Mouse (Mus musculus) layer of hippocampus, postnatal 25 days (tissue): ENCODE results near the gene Fcamr. TPM values are rescaled to one million over a fixed set of nuclear protein-coding genes. Genes with fewer than 3 reads are reported as not detected.

Experiments used
- DNase-seq, 2 experiments: peaks; one replicate each; pipeline ENCODE4 v3.0.0; 2022; ENCODE audit warnings: mixed read lengths in 2 of 2, low spot score in 1 of 2; ENCODE audit errors: extremely low spot score in 1 of 2
- total RNA-seq, 2 experiments: library from RNA; stranded (reverse); gene quantifications; 2 replicates each; pipeline ENCODE4 v1.2.3; 2021

Gene Fcamr
- total RNA-seq, 2 experiments from 2014 or later, result not detected

GRCm38 (mm10) chr1:130799399-130799798 is 1.3 kb upstream of the Fcamr start:
- DNase-seq, result no peak

GRCm38 (mm10) chr1:130801511-130801910 is 809 bp downstream of the Fcamr start:
- DNase-seq, result no peak

GRCm38 (mm10) chr1:130802976-130803375 is 2.3 kb downstream of the Fcamr start:
- DNase-seq, result no peak

GRCm38 (mm10) chr1:130804279-130804678 is 3.6 kb downstream of the Fcamr start:
- DNase-seq, result no peak

DNA sequence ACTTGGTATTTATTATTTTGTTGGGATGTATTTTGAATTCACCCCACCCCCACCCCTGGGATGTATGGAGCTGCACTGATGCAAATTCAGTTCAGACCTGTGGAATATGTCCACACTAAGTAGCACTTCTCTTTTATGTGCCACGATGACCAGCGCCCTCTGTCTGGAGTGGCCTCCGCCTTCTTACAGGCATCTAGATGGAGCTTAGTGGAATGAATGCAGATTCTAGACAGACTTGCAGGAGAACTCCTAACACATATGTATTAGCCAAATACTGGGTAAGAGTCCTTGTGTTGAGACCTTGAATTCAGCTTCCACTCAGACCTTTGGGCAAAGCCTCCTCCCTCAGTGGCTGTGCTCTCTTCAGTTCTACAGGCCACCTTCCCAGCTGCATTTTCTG is 10.2 kb downstream of the Fcamr start:
- DNase-seq, result no peak

GRCm38 (mm10) chr1:130811316-130811715 is 10.6 kb downstream of the Fcamr start:
- DNase-seq, result no peak

- no peak for DNase-seq
Measured at GRCm38 (mm10) chr1:130819737-130820136, 19.0 kb downstream of the Fcamr start.

- no peak for DNase-seq
Measured at GRCm38 (mm10) chr1:130820316-130821148, 19.8 kb downstream of the Fcamr start.

- DNase-seq, result no peak
Measured at GRCm38 (mm10) chr1:130821149-130821471, 20.4 kb downstream of the Fcamr start.

- no peak for DNase-seq
Measured at GRCm38 (mm10) chr1:130821911-130822625, 21.4 kb downstream of the Fcamr start.

- DNase-seq, result no peak
Measured at GRCm38 (mm10) chr1:130826448-130826847, 25.7 kb downstream of the Fcamr start, which contains the start of gene Pigr. Gene Pigr (plus strand): TSS chr1:130826684.

- DNase-seq, result no peak
Measured at GRCm38 (mm10) chr1:130828656-130829055, 28.0 kb downstream of the Fcamr start.

GRCm38 (mm10) chr1:130829906-130830830 is 29.5 kb downstream of the Fcamr start:
- no peak for DNase-seq

DNA sequence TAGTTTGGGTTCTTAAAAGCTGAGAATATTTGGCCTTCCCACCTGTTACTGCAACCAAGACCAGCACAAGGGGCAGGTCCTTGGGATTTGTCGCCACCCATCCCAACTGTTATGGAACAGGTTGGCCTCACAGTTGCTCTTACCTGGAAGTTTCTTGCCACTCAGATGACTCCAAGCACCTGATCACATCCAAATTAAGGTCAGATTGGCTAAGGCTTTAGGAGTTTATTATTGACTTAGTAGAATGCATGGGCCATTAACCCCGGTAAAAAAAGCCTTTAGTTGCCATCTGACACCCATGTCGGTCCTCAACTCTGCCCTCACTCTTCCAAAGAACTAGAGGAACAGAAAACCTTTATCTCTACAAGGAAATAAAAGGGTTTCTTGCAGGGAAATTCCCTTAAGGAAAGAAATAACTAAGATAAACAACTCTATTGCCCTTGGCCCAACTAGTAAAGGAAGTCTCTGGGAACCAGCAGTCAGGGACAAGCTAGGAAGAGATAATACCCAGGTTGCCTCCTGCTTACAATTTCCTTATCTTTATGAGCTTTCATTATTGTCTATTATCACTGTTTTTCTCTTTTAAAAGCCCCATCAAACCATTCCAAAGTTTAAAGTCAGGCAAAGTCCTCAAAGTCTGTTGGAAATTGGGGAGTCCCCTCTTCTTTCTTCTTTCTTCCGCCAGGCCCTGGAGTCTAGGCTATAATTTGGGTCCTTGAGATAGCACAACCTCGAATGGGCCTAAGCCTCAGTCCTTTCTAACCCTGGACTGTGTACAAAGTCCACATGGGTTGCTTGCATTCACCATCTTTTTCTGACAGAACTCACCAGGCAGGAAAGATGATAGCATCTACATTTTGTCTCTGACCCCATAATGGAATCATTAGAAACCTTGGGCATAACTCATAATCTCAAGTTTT is 31.8 kb downstream of the Fcamr start:
- DNase-seq, result no peak

DNA sequence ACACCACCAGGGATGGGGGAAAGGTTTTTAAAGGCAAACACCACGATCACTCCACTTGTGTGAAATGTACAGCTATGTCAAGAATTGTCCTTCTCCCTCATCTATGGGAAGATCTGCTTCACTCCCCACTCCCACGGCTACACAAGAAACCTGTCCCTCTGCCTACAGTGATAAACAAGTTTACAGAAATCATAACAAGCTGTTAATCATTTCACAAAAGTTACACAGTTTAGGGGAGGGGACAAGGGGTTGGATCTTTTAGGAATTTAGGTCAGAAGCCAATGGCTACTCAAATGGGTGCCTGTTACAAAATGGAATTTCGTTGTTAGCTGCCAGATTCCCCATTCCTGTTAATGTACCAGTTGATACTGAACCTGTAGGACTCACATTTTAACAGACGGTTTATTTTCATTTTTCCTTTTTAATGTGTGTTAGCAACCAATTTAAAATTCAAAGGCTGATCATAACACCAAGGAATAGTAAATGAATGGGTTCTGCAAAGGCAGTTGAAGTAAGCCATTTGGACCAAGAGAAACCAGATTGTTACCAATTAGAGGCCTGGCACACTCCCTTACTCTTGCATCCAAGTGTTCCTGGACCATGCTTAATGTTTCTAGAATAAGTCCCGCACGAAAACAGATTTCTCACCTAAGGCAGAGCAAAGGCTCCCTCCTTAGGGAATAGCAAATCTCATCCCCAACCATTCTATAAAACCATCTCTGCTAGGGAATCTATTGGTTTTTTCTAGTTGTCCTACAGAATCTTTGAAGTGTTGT is 34.6 kb downstream of the Fcamr start:
- DNase-seq, result no peak

DNA sequence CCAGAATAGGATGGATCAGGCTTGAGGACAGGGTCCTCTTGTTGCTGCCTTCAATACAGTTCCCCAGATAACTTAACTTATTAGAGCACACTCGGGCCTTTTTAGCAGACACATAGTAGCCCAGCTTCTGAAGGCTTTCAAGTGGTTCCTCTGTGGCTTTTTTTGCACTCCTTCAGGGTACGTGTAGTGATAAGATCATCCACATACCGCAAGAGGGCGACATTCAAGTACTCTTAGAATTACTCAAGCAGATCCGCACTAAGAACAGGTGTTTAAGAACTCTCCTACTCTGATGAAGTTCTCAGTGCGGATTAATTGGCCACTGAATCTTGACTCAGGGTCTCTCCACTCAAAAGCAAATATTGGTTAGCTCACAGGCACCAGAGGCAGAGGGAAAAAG is 37.6 kb downstream of the Fcamr start:
- no peak for DNase-seq

DNA sequence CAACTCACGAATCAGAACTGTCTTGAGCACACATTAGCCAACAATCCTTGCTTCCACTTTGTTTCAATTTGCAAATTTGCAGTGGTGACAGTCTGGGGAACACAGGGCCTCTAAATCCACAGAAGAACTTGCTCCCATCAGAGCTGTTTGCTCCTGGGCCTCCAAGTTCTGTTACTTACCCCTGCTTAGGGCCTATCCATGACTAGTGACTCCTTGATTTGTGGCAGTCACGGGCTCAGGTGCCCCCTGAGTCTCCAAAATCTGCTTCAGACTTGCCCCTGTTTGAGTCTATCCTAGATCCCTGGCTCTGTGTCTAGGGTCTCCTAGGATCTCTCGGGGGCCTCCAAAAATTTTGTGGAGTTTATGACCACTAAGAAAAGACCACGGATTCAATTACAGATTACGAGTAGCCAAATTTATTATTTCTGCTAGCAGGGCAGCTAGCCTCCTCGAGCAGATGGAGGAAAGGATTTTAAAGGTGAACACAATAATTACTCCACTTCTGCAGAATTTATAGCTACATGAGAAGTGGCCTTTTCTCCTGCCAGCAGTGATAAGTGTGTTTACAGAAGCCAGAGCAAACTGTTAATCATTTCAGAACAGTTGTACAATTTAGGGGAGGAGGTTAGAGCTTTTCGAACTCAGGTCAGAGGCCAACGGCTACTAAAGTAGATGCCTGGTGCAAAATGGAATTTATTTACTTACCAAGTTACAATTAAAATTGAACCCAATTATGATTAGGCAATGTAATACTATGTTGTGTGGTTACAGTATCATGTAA is 40.1 kb downstream of the Fcamr start:
- DNase-seq, result no peak

- no peak for DNase-seq
Measured at GRCm38 (mm10) chr1:130841621-130842020, 40.9 kb downstream of the Fcamr start.
